Mouse (Mus musculus): ENCODE data around the gene Gnai1. TPM values are rescaled to one million over a fixed set of nuclear protein-coding genes. Genes with fewer than 3 reads are reported as not detected.

Gnai1 gene
- polyA plus RNA-seq, 1 experiment from 2014 or later = 28.9 TPM

GRCm38 (mm10) chr5:18273291-18274284 is 86.6 kb downstream of the Gnai1 start:
- Histone ChIP-seq H3K27me3 (replicated peaks; ENCODE audit: control insufficient read depth, insufficient read depth, low read length) (no peaks in the 10 kb centered on the region), H3K36me3 (ENCODE audit: control insufficient read depth, insufficient read depth, low read length) (peaks cover 12% of the 10 kb centered on the region), H3K4me2 (ENCODE audit: low read length) (no peak overlapping the region), H3K4me3 (ENCODE audit: low read depth, low read length) (no peak overlapping the region), H3K9ac (ENCODE audit: low read length) (no peak overlapping the region), H3K27ac (ENCODE audit: low read depth) (no peak overlapping the region), H3K9me3 (ENCODE audit: control insufficient read depth, low read length) (no peaks in the 10 kb centered on the region), H3K4me1 (replicated peaks; ENCODE audit: control insufficient read depth, insufficient read depth, low read length) (no peaks in the 10 kb centered on the region)
- DNase-seq (ENCODE audit: low spot score) (no peak), ATAC-seq (replicated peaks; ENCODE audit: low FRiP score, low TSS enrichment, low read depth) (no peak)
- 76% methylated on average over 11 of the region's 11 CpGs for WGBS

- Histone ChIP-seq H3K27me3 (replicated peaks; ENCODE audit: control insufficient read depth, insufficient read depth, low read length) (no peaks in the 10 kb centered on the region), H3K36me3 (ENCODE audit: control insufficient read depth, insufficient read depth, low read length) (no peaks in the 10 kb centered on the region), H3K9me3 (ENCODE audit: control insufficient read depth, low read length) (peaks cover 4% of the 10 kb centered on the region; the same call in 1 of the 2 replicates), H3K4me3 (ENCODE audit: low read depth, low read length) (no peak overlapping the region), H3K4me2 (ENCODE audit: low read length) (no peak overlapping the region), H3K9ac (ENCODE audit: low read length) (no peak overlapping the region), H3K27ac (ENCODE audit: low read depth) (no peak overlapping the region), H3K4me1 (replicated peaks; ENCODE audit: control insufficient read depth, insufficient read depth, low read length) (no peaks in the 10 kb centered on the region; the same call in 1 of the 2 replicates)
- WGBS = 75% methylated on average over 5 of the region's 5 CpGs
- no peak for ATAC-seq (replicated peaks; ENCODE audit: low FRiP score, low TSS enrichment, low read depth)
- DNase-seq (ENCODE audit: low spot score) = no peak
Measured at GRCm38 (mm10) chr5:18250379-18251017, 109.7 kb downstream of the Gnai1 start.

GRCm38 (mm10) chr5:18249132-18249531 is 111.0 kb downstream of the Gnai1 start:
- no peaks in the 10 kb centered on the region for H3K27me3 ChIP-seq (replicated peaks; ENCODE audit: control insufficient read depth, insufficient read depth, low read length)
- no peak overlapping the region for H3K4me2 ChIP-seq (ENCODE audit: low read length)
- no peak for DNase-seq (ENCODE audit: low spot score)
- H3K9ac ChIP-seq (ENCODE audit: low read length) = no peak overlapping the region
- H3K4me3 ChIP-seq (ENCODE audit: low read depth, low read length) = no peak overlapping the region
- H3K4me1 ChIP-seq (replicated peaks; ENCODE audit: control insufficient read depth, insufficient read depth, low read length) = no peaks in the 10 kb centered on the region; the same call in 1 of the 2 replicates
- WGBS = 36% methylated on average over 5 of the region's 5 CpGs
- no peaks in the 10 kb centered on the region for H3K36me3 ChIP-seq (ENCODE audit: control insufficient read depth, insufficient read depth, low read length)
- peaks cover 4% of the 10 kb centered on the region; the same call in 1 of the 2 replicates for H3K9me3 ChIP-seq (ENCODE audit: control insufficient read depth, low read length)
- H3K27ac ChIP-seq (ENCODE audit: low read depth) = no peak overlapping the region
- ATAC-seq (replicated peaks; ENCODE audit: low FRiP score, low TSS enrichment, low read depth) = no peak

GRCm38 (mm10) chr5:18229396-18229795 is 130.8 kb downstream of the Gnai1 start:
- Histone ChIP-seq H3K9ac (ENCODE audit: low read length) (no peak overlapping the region), H3K4me1 (replicated peaks; ENCODE audit: control insufficient read depth, insufficient read depth, low read length) (no peaks in the 10 kb centered on the region), H3K4me2 (ENCODE audit: low read length) (no peak overlapping the region), H3K36me3 (ENCODE audit: control insufficient read depth, insufficient read depth, low read length) (no peaks in the 10 kb centered on the region), H3K9me3 (ENCODE audit: control insufficient read depth, low read length) (no peaks in the 10 kb centered on the region), H3K27me3 (replicated peaks; ENCODE audit: control insufficient read depth, insufficient read depth, low read length) (no peaks in the 10 kb centered on the region), H3K4me3 (ENCODE audit: low read depth, low read length) (no peak overlapping the region), H3K27ac (ENCODE audit: low read depth) (no peak overlapping the region)
- WGBS = 59% methylated on average over 1 of the region's 1 CpGs
- ATAC-seq (replicated peaks; ENCODE audit: low FRiP score, low TSS enrichment, low read depth) = no peak
- DNase-seq (ENCODE audit: low spot score) = no peak

GRCm38 (mm10) chr5:18228866-18229265 is 131.3 kb downstream of the Gnai1 start:
- Histone ChIP-seq H3K27me3 (replicated peaks; ENCODE audit: control insufficient read depth, insufficient read depth, low read length) (no peaks in the 10 kb centered on the region), H3K4me2 (ENCODE audit: low read length) (no peak overlapping the region), H3K4me1 (replicated peaks; ENCODE audit: control insufficient read depth, insufficient read depth, low read length) (no peaks in the 10 kb centered on the region), H3K36me3 (ENCODE audit: control insufficient read depth, insufficient read depth, low read length) (no peaks in the 10 kb centered on the region), H3K4me3 (ENCODE audit: low read depth, low read length) (no peak overlapping the region), H3K9me3 (ENCODE audit: control insufficient read depth, low read length) (no peaks in the 10 kb centered on the region), H3K9ac (ENCODE audit: low read length) (no peak overlapping the region), H3K27ac (ENCODE audit: low read depth) (no peak overlapping the region)
- no peak for ATAC-seq (replicated peaks; ENCODE audit: low FRiP score, low TSS enrichment, low read depth)
- 76% methylated on average over 7 of the region's 7 CpGs for WGBS
- DNase-seq (ENCODE audit: low spot score) = no peak

- no peak overlapping the region for H3K4me2 ChIP-seq (ENCODE audit: low read length)
- ATAC-seq (replicated peaks; ENCODE audit: low FRiP score, low TSS enrichment, low read depth) = no peak
Measured at GRCm38 (mm10) chr5:18220873-18221272, 139.3 kb downstream of the Gnai1 start.

GRCm38 (mm10) chr5:18218292-18218691 is 141.9 kb downstream of the Gnai1 start:
- Histone ChIP-seq H3K4me2 (ENCODE audit: low read length) (no peak overlapping the region), H3K36me3 (ENCODE audit: control insufficient read depth, insufficient read depth, low read length) (no peaks in the 10 kb centered on the region), H3K27ac (ENCODE audit: low read depth) (no peak overlapping the region), H3K27me3 (replicated peaks; ENCODE audit: control insufficient read depth, insufficient read depth, low read length) (no peaks in the 10 kb centered on the region), H3K4me3 (ENCODE audit: low read depth, low read length) (no peak overlapping the region), H3K9ac (ENCODE audit: low read length) (no peak overlapping the region), H3K4me1 (replicated peaks; ENCODE audit: control insufficient read depth, insufficient read depth, low read length) (0 out of 2 replicates have a peak, but pooled peaks cover 6% of the 10 kb centered on the region), H3K9me3 (ENCODE audit: control insufficient read depth, low read length) (no peaks in the 10 kb centered on the region)
- ATAC-seq (replicated peaks; ENCODE audit: low FRiP score, low TSS enrichment, low read depth) = no peak
- DNase-seq (ENCODE audit: low spot score) = no peak
- 70% methylated on average over 2 of the region's 2 CpGs for WGBS

More at GRCm38 (mm10) chr5:18220873-18221272, 139.3 kb downstream of the Gnai1 start:
- Histone ChIP-seq H3K27me3 (replicated peaks; ENCODE audit: control insufficient read depth, insufficient read depth, low read length) (no peaks in the 10 kb centered on the region), H3K9me3 (ENCODE audit: control insufficient read depth, low read length) (no peaks in the 10 kb centered on the region), H3K9ac (ENCODE audit: low read length) (no peak overlapping the region), H3K36me3 (ENCODE audit: control insufficient read depth, insufficient read depth, low read length) (no peaks in the 10 kb centered on the region), H3K27ac (ENCODE audit: low read depth) (no peak overlapping the region), H3K4me3 (ENCODE audit: low read depth, low read length) (no peak overlapping the region), H3K4me1 (replicated peaks; ENCODE audit: control insufficient read depth, insufficient read depth, low read length) (0 out of 2 replicates have a peak, but pooled peaks cover 6% of the 10 kb centered on the region)
- WGBS = 50% methylated on average over 1 of the region's 1 CpGs
- no peak for DNase-seq (ENCODE audit: low spot score)

GRCm38 (mm10) chr5:18217856-18218255 is 142.3 kb downstream of the Gnai1 start:
- Histone ChIP-seq H3K27me3 (replicated peaks; ENCODE audit: control insufficient read depth, insufficient read depth, low read length) (no peaks in the 10 kb centered on the region), H3K4me1 (replicated peaks; ENCODE audit: control insufficient read depth, insufficient read depth, low read length) (0 out of 2 replicates have a peak, but pooled peaks cover 6% of the 10 kb centered on the region), H3K4me2 (ENCODE audit: low read length) (no peak overlapping the region), H3K27ac (ENCODE audit: low read depth) (no peak overlapping the region), H3K4me3 (ENCODE audit: low read depth, low read length) (no peak overlapping the region), H3K9ac (ENCODE audit: low read length) (no peak overlapping the region), H3K9me3 (ENCODE audit: control insufficient read depth, low read length) (no peaks in the 10 kb centered on the region), H3K36me3 (ENCODE audit: control insufficient read depth, insufficient read depth, low read length) (no peaks in the 10 kb centered on the region)
- DNase-seq (ENCODE audit: low spot score) (no peak), ATAC-seq (replicated peaks; ENCODE audit: low FRiP score, low TSS enrichment, low read depth) (no peak)
